Mouse (Mus musculus) midbrain, embryonic 11.5 days (tissue): ENCODE results near the gene Mvd. TPM values are rescaled to one million over a fixed set of nuclear protein-coding genes. Genes with fewer than 3 reads are reported as not detected.

Experiments
- ATAC-seq: fragments of 200-750 bp; cut with Nextera tagmentation; 2 replicates; pipeline ENCODE4 v1.8.0; 2017; ENCODE audit warnings: moderate TSS enrichment, moderate library complexity; ENCODE audit not compliant: low FRiP score
- DNase-seq: peaks from one replicate; pipeline ENCODE4 v3.0.0; 2015; ENCODE audit warnings: low spot score; ENCODE audit errors: missing footprints
- H3K27ac ChIP-seq: fragments of 300-500 bp; sonication (generic); 2 replicates; pipeline ENCODE4 v1.5.1; 2014; ENCODE audit warnings: low read depth, low read length
- H3K27me3 ChIP-seq: fragments of 300-500 bp; sonication (generic); 2 replicates; pipeline ENCODE4 v1.6.1; 2014; ENCODE audit warnings: mild to moderate bottlenecking, low read length, moderate library complexity, mixed read lengths; ENCODE audit not compliant: control insufficient read depth, insufficient read depth
- H3K36me3 ChIP-seq: fragments of 300-500 bp; sonication (generic); 2 replicates; pipeline ENCODE4 v1.6.1; 2014; ENCODE audit warnings: mild to moderate bottlenecking, low read length, moderate library complexity, mixed read lengths; ENCODE audit not compliant: control insufficient read depth, insufficient read depth
- H3K4me1 ChIP-seq: fragments of 300-500 bp; sonication (generic); 2 replicates; pipeline ENCODE4 v1.6.1; 2014; ENCODE audit warnings: low read length; ENCODE audit not compliant: control insufficient read depth, insufficient read depth
- H3K4me2 ChIP-seq: fragments of 300-500 bp; sonication (generic); 2 replicates; pipeline ENCODE4 v1.6.1; 2014; ENCODE audit warnings: mild to moderate bottlenecking, moderate library complexity
- H3K4me3 ChIP-seq: fragments of 300-500 bp; sonication (generic); 2 replicates; pipeline ENCODE4 v1.5.1; 2014; ENCODE audit warnings: low read depth, low read length
- H3K9ac ChIP-seq: fragments of 300-500 bp; sonication (generic); 2 replicates; pipeline ENCODE4 v1.6.1; 2014; ENCODE audit warnings: low read length
- H3K9me3 ChIP-seq: fragments of 300-500 bp; sonication (generic); 2 replicates; pipeline ENCODE4 v1.6.1; 2016; ENCODE audit warnings: low read length; ENCODE audit not compliant: control insufficient read depth
- WGBS: fragments of 180-500 bp; shearing (Covaris S2); extraction: QIAGEN DNeasy Blood & Tissue Kit; methylation state at CpG from one replicate; pipeline ENCODE4 v1.1.7; 2014; 5-methylcytosine and 5-hydroxymethylcytosine counted together
- polyA plus RNA-seq: library from polyadenylated mRNA; unstranded; fragments of >200 nt; fragmentation: Nextera tagmentation; extraction: Ambion mirVana; gene quantifications from 2 replicates; pipeline ENCODE4 v1.2.1, GENCODE M21; 2014

The Mvd gene
- polyA plus RNA-seq, 1 experiment from 2014 or later, result 48.1 TPM

- Histone ChIP-seq H3K27me3 (no peaks in the 10 kb centered on the region), H3K4me3 (no peak overlapping the region), H3K27ac (no peak overlapping the region), H3K4me2 (no peak overlapping the region), H3K9me3 (no peaks in the 10 kb centered on the region), H3K36me3 (peaks cover 3% of the 10 kb centered on the region), H3K4me1 (no peaks in the 10 kb centered on the region), H3K9ac (no peak overlapping the region)
- DNase-seq, result no peak
- ATAC-seq, result no peak
- 67% methylated on average over 5 of the region's 5 CpGs for WGBS
These were observed 19.6 kb downstream of the Mvd start for GRCm38 (mm10) chr8:122423659-122424058.

GRCm38 (mm10) chr8:122423217-122423616 lies 20.0 kb downstream of the Mvd start:
- 87% methylated on average over 24 of the region's 24 CpGs for WGBS
- H3K27ac ChIP-seq, result no peak overlapping the region
- ATAC-seq, result no peak

GRCm38 (mm10) chr8:122421376-122422070 lies 21.7 kb downstream of the Mvd start, which contains the start of gene Il17c:
TSS of gene Il17c (plus strand) at chr8:122422020.
- Histone ChIP-seq H3K4me1 (no peaks in the 10 kb centered on the region), H3K27me3 (no peaks in the 10 kb centered on the region), H3K4me3 (no peak within 1 kb of the TSS), H3K4me2 (no peak within 1 kb of the TSS), H3K36me3 (peaks cover 15% of the 10 kb centered on the region), H3K9me3 (no peaks in the 10 kb centered on the region), H3K9ac (no peak within 1 kb of the TSS), H3K27ac (no peak within 1 kb of the TSS)
- 82% methylated on average over 14 of the region's 14 CpGs for WGBS
- DNase-seq (no peak), ATAC-seq (no peak)

More at GRCm38 (mm10) chr8:122423217-122423616, 20.0 kb downstream of the Mvd start:
- no peaks in the 10 kb centered on the region for H3K9me3 ChIP-seq
- H3K36me3 ChIP-seq, result peaks cover 6% of the 10 kb centered on the region
- DNase-seq, result no peak
- H3K4me1 ChIP-seq, result no peaks in the 10 kb centered on the region
- H3K4me3 ChIP-seq, result no peak overlapping the region
- no peak overlapping the region for H3K4me2 ChIP-seq
- no peaks in the 10 kb centered on the region for H3K27me3 ChIP-seq
- no peak overlapping the region for H3K9ac ChIP-seq

- WGBS, result 79% methylated on average over 9 of the region's 9 CpGs
- DNase-seq (no peak), ATAC-seq (no peak)
- no peaks in the 10 kb centered on the region for H3K27me3 ChIP-seq
- peaks cover 21% of the 10 kb centered on the region for H3K36me3 ChIP-seq
- no peaks in the 10 kb centered on the region for H3K9me3 ChIP-seq
- H3K4me2 ChIP-seq, result no peak overlapping the region
- H3K4me1 ChIP-seq, result no peaks in the 10 kb centered on the region
- no peak overlapping the region for H3K9ac ChIP-seq
- H3K4me3 ChIP-seq, result no peak overlapping the region
- H3K27ac ChIP-seq, result no peak overlapping the region
These were observed 23.2 kb downstream of the Mvd start for GRCm38 (mm10) chr8:122419881-122420555.

- Histone ChIP-seq H3K4me3 (no peak overlapping the region), H3K9me3 (no peaks in the 10 kb centered on the region), H3K27ac (no peak overlapping the region), H3K27me3 (no peaks in the 10 kb centered on the region), H3K4me2 (no peak overlapping the region), H3K9ac (no peak overlapping the region), H3K36me3 (peaks cover 53% of the 10 kb centered on the region), H3K4me1 (no peaks in the 10 kb centered on the region)
- no peak for ATAC-seq
- 95% methylated on average over 6 of the region's 6 CpGs for WGBS
- no peak for DNase-seq
These were observed 27.7 kb downstream of the Mvd start for GRCm38 (mm10) chr8:122415554-122415953.

GRCm38 (mm10) chr8:122414311-122414710 lies 28.9 kb downstream of the Mvd start:
- no peaks in the 10 kb centered on the region for H3K4me1 ChIP-seq
- 94% methylated on average over 9 of the region's 9 CpGs for WGBS
- ATAC-seq (no peak), DNase-seq (no peak)
- H3K9me3 ChIP-seq, result no peaks in the 10 kb centered on the region
- H3K4me2 ChIP-seq, result no peak overlapping the region
- no peak overlapping the region for H3K9ac ChIP-seq
- no peak overlapping the region for H3K4me3 ChIP-seq
- no peak overlapping the region for H3K27ac ChIP-seq
- peaks cover 61% of the 10 kb centered on the region for H3K36me3 ChIP-seq
- H3K27me3 ChIP-seq, result no peaks in the 10 kb centered on the region

- DNase-seq, result no peak
- Histone ChIP-seq H3K4me1 (no peaks in the 10 kb centered on the region), H3K27ac (no peak overlapping the region), H3K9me3 (no peaks in the 10 kb centered on the region), H3K4me2 (no peak overlapping the region), H3K9ac (no peak overlapping the region), H3K27me3 (no peaks in the 10 kb centered on the region), H3K36me3 (peaks cover 56% of the 10 kb centered on the region), H3K4me3 (no peak overlapping the region)
- WGBS, result 95% methylated on average over 7 of the region's 7 CpGs
- no peak for ATAC-seq
These were observed 35.5 kb downstream of the Mvd start for GRCm38 (mm10) chr8:122407678-122408077.

- no peak overlapping the region for H3K4me3 ChIP-seq
- H3K4me1 ChIP-seq, result no peaks in the 10 kb centered on the region
- H3K27me3 ChIP-seq, result no peaks in the 10 kb centered on the region
- DNase-seq (no peak), ATAC-seq (no peak)
- H3K9me3 ChIP-seq, result no peaks in the 10 kb centered on the region
- no peak overlapping the region for H3K9ac ChIP-seq
- 93% methylated on average over 9 of the region's 9 CpGs for WGBS
- no peak overlapping the region for H3K4me2 ChIP-seq
- peaks cover 46% of the 10 kb centered on the region for H3K36me3 ChIP-seq
- H3K27ac ChIP-seq, result no peak overlapping the region
These were observed 37.9 kb downstream of the Mvd start for GRCm38 (mm10) chr8:122405146-122405805.

GRCm38 (mm10) chr8:122398186-122398585 lies 45.0 kb downstream of the Mvd start:
- peaks cover 31% of the 10 kb centered on the region for H3K36me3 ChIP-seq

More at GRCm38 (mm10) chr8:122398186-122398585, 45.0 kb downstream of the Mvd start:
- Histone ChIP-seq H3K4me2 (no peak overlapping the region), H3K4me3 (no peak overlapping the region), H3K9me3 (no peaks in the 10 kb centered on the region), H3K27ac (no peak overlapping the region), H3K27me3 (no peaks in the 10 kb centered on the region), H3K9ac (no peak overlapping the region), H3K4me1 (no peaks in the 10 kb centered on the region)
- ATAC-seq, result no peak
- DNase-seq, result no peak
- WGBS, result 95% methylated on average over 9 of the region's 9 CpGs
